ENCODE assay signal across 8 mouse cellular contexts in genomic region chr2:30062249-30063093, GRCm38 (mm10). TPM values are rescaled to one million over a fixed set of nuclear protein-coding genes. Genes with fewer than 3 reads are reported as not detected.
DNase-seq lines count a peak whose midpoint lies in the region; ATAC-seq and TF ChIP-seq lines count a peak whose summit lies in the region.

No protein-coding gene starts in this region.

- no peak for TF ChIP-seq EP300 in liver, embryonic 14.5 days (IDR thresholded peaks at IDR 0.05; ENCODE audit: low read depth)

- no peaks in the 10 kb centered on the region for H3K9me3 ChIP-seq in intestine, postnatal 0 days (ENCODE audit: control insufficient read depth)
- H3K9me3 ChIP-seq in liver, embryonic 14.5 days (ENCODE audit: control insufficient read depth, low read length): no peaks in the 10 kb centered on the region

- H3K9ac ChIP-seq in intestine, postnatal 0 days (ENCODE audit: low read depth, low read length): peak overlapping the region; percentile 64
- peak overlapping the region; percentile 87 for H3K9ac ChIP-seq in liver, embryonic 14.5 days (replicated peaks)

- under 1% methylated on average over 40 of the region's 40 CpGs for WGBS in intestine, postnatal 0 days
- under 1% methylated on average over 40 of the region's 40 CpGs for whole genome bisulfite sequencing in liver, embryonic 14.5 days (ENCODE audit: insufficient replicate concordance)

- TF ChIP-seq CTCF in intestine, postnatal 0 days (IDR thresholded peaks at IDR 0.05; ENCODE audit: low read depth): peak; percentile 28; the same call in 1 of the 2 replicates
- no peak for TF ChIP-seq CTCF in liver, embryonic 14.5 days (IDR thresholded peaks at IDR 0.05; ENCODE audit: low read depth)
- TF ChIP-seq CTCF in testis, adult 2 months (IDR thresholded peaks at IDR 0.05; ENCODE audit: control insufficient read depth, insufficient read depth, insufficient replicate concordance, low read depth, low read length): no peak

- H3K36me3 ChIP-seq in intestine, postnatal 0 days (ENCODE audit: control insufficient read depth, insufficient read depth): no peaks in the 10 kb centered on the region
- H3K36me3 ChIP-seq in liver, embryonic 14.5 days (replicated peaks; ENCODE audit: control insufficient read depth, insufficient read depth, low read depth): no peaks in the 10 kb centered on the region
- H3K36me3 ChIP-seq in testis, adult 2 months (ENCODE audit: control insufficient read depth, insufficient read depth, low read length): no peaks in the 10 kb centered on the region

- no peaks in the 10 kb centered on the region for H3K27me3 ChIP-seq in intestine, postnatal 0 days (replicated peaks; ENCODE audit: control insufficient read depth, insufficient read depth, low read length)
- H3K27me3 ChIP-seq in liver, embryonic 14.5 days (ENCODE audit: control insufficient read depth, insufficient read depth, low read length): no peaks in the 10 kb centered on the region
- H3K27me3 ChIP-seq in testis, adult 2 months (ENCODE audit: control insufficient read depth, insufficient read depth, low read length): no peaks in the 10 kb centered on the region

- H3K4me1 ChIP-seq in intestine, postnatal 0 days (replicated peaks; ENCODE audit: control insufficient read depth, insufficient read depth, low read length): peaks cover 11% of the 10 kb centered on the region; the same call in 1 of the 2 replicates
- H3K4me1 ChIP-seq in liver, embryonic 14.5 days (replicated peaks; ENCODE audit: control insufficient read depth in 2 of 2, insufficient read depth in 2 of 2, low read length in 1 of 2): peaks cover 23 to 24% of the 10 kb centered on the region in 2 experiments
- peaks cover 26% of the 10 kb centered on the region for H3K4me1 ChIP-seq in testis, adult 2 months (ENCODE audit: control insufficient read depth, insufficient read depth, low read length)

- no peak for TF ChIP-seq POLR2A in testis, adult 2 months (IDR thresholded peaks at IDR 0.05; ENCODE audit: control insufficient read depth, low read depth, low read length)

- peak overlapping the region; percentile 88 for H3K4me2 ChIP-seq in intestine, postnatal 0 days (replicated peaks; ENCODE audit: low read depth)
- H3K4me2 ChIP-seq in liver, embryonic 14.5 days (ENCODE audit: low read depth): peak overlapping the region; percentile 98

- ATAC-seq in intestine, postnatal 0 days: peak; percentile 53
- peak; percentile 17; the same call in 1 of the 2 replicates for ATAC-seq in liver, embryonic 14.5 days (ENCODE audit: insufficient read depth)

- peak; percentile 46 to 51 for DNase-seq in B cell, adult 2 months
- DNase-seq in adrenal gland, adult 2 months: peak; percentile 88
- peak; percentile 53 for DNase-seq in embryo, embryonic 11.5 days (ENCODE audit: low read depth, low spot score)
- DNase-seq in heart, adult 18-20 months: peak; percentile 79 to 81
- DNase-seq in liver, embryonic 14.5 days (ENCODE audit: low read depth in 3 of 3, low spot score in 3 of 3): peak in 2 of 3 experiments; percentile 53 to 66
- DNase-seq in naive thymus-derived CD4-positive, alpha-beta T cell, adult 2 months (ENCODE audit: low read depth): peak; percentile 64

- peak overlapping the region; percentile 90 for H3K27ac ChIP-seq in intestine, postnatal 0 days (ENCODE audit: low read depth, low read length)
- peak overlapping the region; percentile 65 for H3K27ac ChIP-seq in liver, embryonic 14.5 days
- peak overlapping the region; percentile 65 for H3K27ac ChIP-seq in testis, adult 2 months (ENCODE audit: control insufficient read depth, insufficient read depth, low read depth, low read length)

- H3K4me3 ChIP-seq in intestine, postnatal 0 days (ENCODE audit: low read depth, low read length): peak overlapping the region; percentile 52
- H3K4me3 ChIP-seq in liver, embryonic 14.5 days (ENCODE audit: insufficient read depth in 1 of 2, low read depth in 2 of 2, low read length in 2 of 2): peak overlapping the region; percentile 79 to 85
- H3K4me3 ChIP-seq in testis, adult 2 months (ENCODE audit: control insufficient read depth, low read depth, low read length): peak overlapping the region; percentile 80

RNA-seq across cellular contexts. Expression of gene Set, which starts 5.3 kb away (rescaled TPM):
- 100 to 1,000 TPM; 202 to 236 TPM for total RNA-seq in adrenal gland, adult 2 months (2021)
- 94.3 and 101 TPM in 2 replicates for polyA plus RNA-seq in adrenal gland, adult 2 months (2012; rRNA removed)
- total RNA-seq in heart, adult 18-20 months (2021): 10 to 100 TPM; 94.9 to 98.5 TPM
- polyA plus RNA-seq in intestine, postnatal 0 days (2015; fragmentation: Nextera tagmentation; extraction: Ambion mirVana): 174 and 180 TPM in 2 replicates
- polyA plus RNA-seq in liver, embryonic 14.5 days (2012; rRNA removed): 56.1 and 159 TPM in 2 replicates
- 179 and 189 TPM in 2 replicates for polyA plus RNA-seq in liver, embryonic 14.5 days (2014; fragmentation: Nextera tagmentation; extraction: Ambion mirVana)
- polyA plus RNA-seq in testis, adult 2 months (2012; rRNA removed): 32.7 and 38.9 TPM in 2 replicates

RNA-seq across cellular contexts. Expression of gene Wdr34, which starts 13.8 kb away (rescaled TPM):
- total RNA-seq in adrenal gland, adult 2 months (2021): 10 to 100 TPM; 14.7 to 22.0 TPM
- polyA plus RNA-seq in adrenal gland, adult 2 months (2012; rRNA removed): 59.2 and 62.5 TPM in 2 replicates
- total RNA-seq in heart, adult 18-20 months (2021): 1 to 10 TPM; 6.3 to 6.8 TPM
- polyA plus RNA-seq in intestine, postnatal 0 days (2015; fragmentation: Nextera tagmentation; extraction: Ambion mirVana): 4.9 and 5.9 TPM in 2 replicates
- 5.6 and 5.8 TPM in 2 replicates for polyA plus RNA-seq in liver, embryonic 14.5 days (2012; rRNA removed)
- 6.0 and 6.8 TPM in 2 replicates for polyA plus RNA-seq in liver, embryonic 14.5 days (2014; fragmentation: Nextera tagmentation; extraction: Ambion mirVana)
- 77.0 and 84.3 TPM in 2 replicates for polyA plus RNA-seq in testis, adult 2 months (2012; rRNA removed)

RNA-seq across cellular contexts. Expression of gene Pkn3, which starts 15.0 kb away (rescaled TPM):
- total RNA-seq in adrenal gland, adult 2 months (2021): 1 to 10 TPM; 4.7 to 6.2 TPM
- 5.5 and 8.8 TPM in 2 replicates for polyA plus RNA-seq in adrenal gland, adult 2 months (2012; rRNA removed)
- 1 to 10 TPM; 7.8 to 9.3 TPM for total RNA-seq in heart, adult 18-20 months (2021)
- 2.8 and 3.4 TPM in 2 replicates for polyA plus RNA-seq in intestine, postnatal 0 days (2015; fragmentation: Nextera tagmentation; extraction: Ambion mirVana)
- polyA plus RNA-seq in liver, embryonic 14.5 days (2012; rRNA removed): 3.0 and 3.5 TPM in 2 replicates
- 1.8 and 2.0 TPM in 2 replicates for polyA plus RNA-seq in liver, embryonic 14.5 days (2014; fragmentation: Nextera tagmentation; extraction: Ambion mirVana)
- 5.8 and 6.0 TPM in 2 replicates for polyA plus RNA-seq in testis, adult 2 months (2012; rRNA removed)

RNA-seq across cellular contexts. Expression of gene Zdhhc12, which starts 31.0 kb away (rescaled TPM):
- total RNA-seq in adrenal gland, adult 2 months (2021): 10 to 100 TPM; 16.2 to 18.9 TPM
- polyA plus RNA-seq in adrenal gland, adult 2 months (2012; rRNA removed): 120 and 123 TPM in 2 replicates
- 1 to 10 TPM; 2.8 to 3.9 TPM for total RNA-seq in heart, adult 18-20 months (2021)
- polyA plus RNA-seq in intestine, postnatal 0 days (2015; fragmentation: Nextera tagmentation; extraction: Ambion mirVana): 90.9 and 91.3 TPM in 2 replicates
- polyA plus RNA-seq in liver, embryonic 14.5 days (2012; rRNA removed): 23.4 and 25.5 TPM in 2 replicates
- 17.4 and 21.5 TPM in 2 replicates for polyA plus RNA-seq in liver, embryonic 14.5 days (2014; fragmentation: Nextera tagmentation; extraction: Ambion mirVana)
- polyA plus RNA-seq in testis, adult 2 months (2012; rRNA removed): 156 and 170 TPM in 2 replicates

Comparison
In these comparisons a context has a peak if more than half of its experiments do, and no peak if none do; other contexts are left out.
1. Peak in every context shown above with its lines: DNase-seq, ATAC-seq, H3K4me3 ChIP-seq and H3K27ac ChIP-seq.